Mouse (Mus musculus) retina, postnatal 7 days (tissue): ENCODE results near the gene Tmc2.
A peak's percentile ranks its signal among the peaks of the same experiment; 100 is the strongest.

ENCODE experiments used
- DNase-seq: peaks from one replicate; pipeline ENCODE4 v3.0.0-alpha.2; 2012; ENCODE audit warnings: low read depth, low spot score

The Tmc2 gene

DNA sequence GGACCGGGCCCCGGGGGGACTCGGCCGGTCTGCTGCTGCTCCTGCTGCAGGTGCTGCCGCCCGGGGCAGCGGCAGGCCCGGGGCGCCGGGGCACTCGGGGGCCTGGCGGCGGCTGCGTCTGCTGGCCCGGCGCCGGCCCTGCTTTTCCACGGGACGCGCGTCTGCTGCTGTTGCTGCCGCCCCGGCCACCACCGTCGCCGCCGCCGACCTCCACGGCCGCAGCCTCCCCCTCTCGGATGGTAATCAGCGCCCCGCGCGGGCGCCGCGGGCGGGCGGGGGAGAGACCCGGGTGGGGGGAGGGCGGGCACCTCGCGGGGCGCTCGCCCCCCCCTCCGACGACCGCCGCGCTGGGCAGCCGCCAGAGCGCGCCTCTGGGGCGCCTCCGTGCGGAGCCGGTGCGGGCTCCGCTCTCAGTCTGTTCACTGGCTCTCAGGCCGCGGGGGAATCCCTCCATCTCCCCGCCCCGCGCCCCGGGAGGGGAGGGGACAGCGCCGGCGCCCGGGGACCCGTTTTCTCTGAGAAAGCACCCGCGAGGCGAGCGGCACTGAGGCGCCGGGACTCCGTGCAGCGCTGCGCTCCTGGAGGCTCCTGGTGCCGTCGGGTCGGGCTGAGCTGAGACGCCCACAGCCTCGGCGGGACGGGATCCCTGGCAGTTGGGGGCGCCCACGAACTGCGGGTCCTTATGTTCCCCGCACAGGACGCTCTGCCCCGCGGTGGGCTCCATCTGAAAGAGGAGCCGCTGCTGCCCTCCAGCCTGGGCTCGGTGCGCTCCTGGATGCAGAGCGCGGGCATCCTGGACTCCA, 100.5 kb downstream of the Tmc2 start:
- DNase-seq = peak; percentile 66

GRCm38 (mm10) chr2:130296134-130296745, 101.2 kb downstream of the Tmc2 start:
- DNase-seq = no peak

DNA sequence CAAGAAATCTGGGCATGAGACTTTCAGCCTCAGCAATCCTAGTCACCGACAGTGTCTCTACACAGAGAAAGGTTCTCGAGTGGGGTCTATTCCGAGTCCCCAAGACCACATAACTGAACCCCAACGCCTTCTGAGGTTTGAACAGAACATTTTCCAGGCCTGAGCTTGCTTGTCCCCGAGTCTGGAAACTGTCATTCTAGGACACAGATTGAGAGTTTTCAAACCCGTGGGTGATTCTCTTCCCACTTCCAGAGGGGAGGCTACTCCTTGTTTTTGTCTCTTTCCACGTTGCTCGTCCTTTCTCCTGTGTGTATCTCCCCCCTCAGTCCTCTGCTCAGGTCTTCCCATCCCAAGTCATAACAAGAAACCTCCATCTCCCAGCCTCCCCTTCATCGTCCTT, 102.6 kb downstream of the Tmc2 start:
- DNase-seq = no peak

GRCm38 (mm10) chr2:130303014-130303413, 108.0 kb downstream of the Tmc2 start:
- no peak for DNase-seq
